ENCODE assay signal across 28 mouse cellular contexts in the genomic region with DNA sequence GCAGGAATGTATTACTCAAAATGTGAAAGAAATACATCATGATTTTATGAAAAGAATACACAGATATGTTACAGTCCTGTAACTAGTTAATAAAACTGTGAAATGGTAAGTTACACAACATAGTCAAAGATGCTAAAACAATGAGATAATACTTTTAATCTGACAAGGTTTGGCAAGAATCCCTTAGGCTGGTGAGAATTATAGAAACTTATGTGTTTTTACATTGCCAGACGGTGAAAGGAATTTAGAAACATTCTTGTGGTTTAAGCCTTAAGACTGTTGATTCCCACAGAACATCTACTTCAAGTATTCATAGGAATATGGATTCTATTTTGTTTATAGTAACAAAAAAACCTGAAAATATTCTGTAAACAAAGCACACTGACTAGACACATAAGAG.
"Had no signal": no experiment of that assay in that cellular context is flagged by ENCODE, and none has a peak within 500 bp of the region (broad histone marks: within the 10 kb centered on the region; RNA-seq: fewer than 3 reads in every experiment).

No protein-coding gene starts in this region.

- ATAC-seq: hindbrain, embryonic 16.5 days; inflammation-experienced regulatory T-cells, adult 6 months; intestine, embryonic 15.5 days; liver, postnatal 0 days had no signal

- H3K4me3 ChIP-seq: heart, adult 2 months; heart, embryonic 13.5 days; heart, embryonic 15.5 days; intestine, embryonic 15.5 days; kidney, embryonic 15.5 days; left cerebral cortex, adult 2 months; limb, embryonic 10.5 days; limb, embryonic 12.5 days; liver, embryonic 13.5 days; liver, embryonic 15.5 days had no signal

- DNase-seq: gastrocnemius, postnatal 14 days; gastrocnemius, postnatal 36 days; heart, adult 11 months; heart, adult 2 months; heart, postnatal 14 days; heart, postnatal 36 days; kidney, adult 11 months; kidney, adult 2 months; kidney, adult 9 months; kidney, postnatal 14 days; kidney, postnatal 36 days; liver; liver, embryonic 13.5 days; liver, postnatal 0 days had no signal

- H3K27ac ChIP-seq: heart, adult 2 months; heart, embryonic 13.5 days; heart, embryonic 15.5 days; hindbrain, embryonic 14.5 days; intestine, embryonic 15.5 days; kidney, embryonic 15.5 days; kidney, postnatal 0 days; left cerebral cortex, adult 2 months; limb, embryonic 10.5 days; limb, embryonic 12.5 days; liver, embryonic 13.5 days; liver, embryonic 15.5 days had no signal

- H3K4me1 ChIP-seq: heart, embryonic 13.5 days; heart, embryonic 15.5 days; intestine, embryonic 15.5 days; kidney, embryonic 15.5 days; limb, embryonic 10.5 days; limb, embryonic 12.5 days; liver, embryonic 13.5 days; liver, embryonic 15.5 days had no signal

- H3K27me3 ChIP-seq: heart, embryonic 13.5 days; heart, embryonic 15.5 days; intestine, embryonic 15.5 days; kidney, embryonic 15.5 days; limb, embryonic 12.5 days; liver, embryonic 13.5 days; liver, embryonic 15.5 days had no signal

- H3K4me2 ChIP-seq: heart, embryonic 11.5 days; heart, embryonic 13.5 days; heart, embryonic 15.5 days; hindbrain, embryonic 14.5 days; intestine, embryonic 15.5 days; kidney, embryonic 15.5 days; limb, embryonic 12.5 days; liver, embryonic 11.5 days; liver, embryonic 13.5 days; liver, embryonic 15.5 days had no signal

- H3K9me3 ChIP-seq: heart, embryonic 13.5 days; heart, embryonic 15.5 days; intestine, embryonic 15.5 days; kidney, embryonic 15.5 days; limb, embryonic 10.5 days; limb, embryonic 12.5 days; liver, embryonic 13.5 days; liver, embryonic 15.5 days had no signal

- H3K9ac ChIP-seq: heart, embryonic 13.5 days; heart, embryonic 15.5 days; hindbrain, embryonic 14.5 days; intestine, embryonic 15.5 days; kidney, embryonic 15.5 days; limb, embryonic 12.5 days; liver, embryonic 13.5 days; liver, embryonic 15.5 days; liver, postnatal 0 days had no signal
